Mouse (Mus musculus) adrenal gland, adult 8-10 months (tissue): ENCODE data around the gene Ankrd22. TPM values are rescaled to one million over a fixed set of nuclear protein-coding genes. Genes with fewer than 3 reads are reported as not detected.

Experiments used
- DNase-seq: peaks from one replicate; pipeline ENCODE4 v3.0.0; 2022
- total RNA-seq, 4 experiments: library from RNA; stranded (reverse); gene quantifications; 2 replicates each; pipeline ENCODE4 v1.2.4; 2022

The Ankrd22 gene
- total RNA-seq, 4 experiments from 2014 or later: not detected

- no peak for DNase-seq
Measured at GRCm38 (mm10) chr19:34078130-34078529, 87.7 kb downstream of the Ankrd22 start.

- DNase-seq: no peak
Measured at GRCm38 (mm10) chr19:34074239-34074638, 91.6 kb downstream of the Ankrd22 start.

Other genes with a start within 250 kb of the Ankrd22 start
- gene Lipf, start 204.9 kb downstream of the Ankrd22 start, total RNA-seq: not detected
- gene Lipk, start 157.8 kb downstream of the Ankrd22 start, total RNA-seq: under 1 TPM; 0.15 to 0.40 (median 0.31) TPM
- under 1 TPM in 2 of 4 experiments, not detected in 2; 0.17 to 0.24 TPM for gene Lipn, start 98.7 kb downstream of the Ankrd22 start, total RNA-seq
- gene Lipm, start 65.1 kb downstream of the Ankrd22 start, total RNA-seq: not detected
- gene Stambpl1, start 26.2 kb upstream of the Ankrd22 start, total RNA-seq: 1 to 10 TPM; 6.3 to 8.1 (median 7.1) TPM
- 10 to 100 TPM; 26.3 to 60.4 (median 36.5) TPM for gene Acta2, start 89.5 kb upstream of the Ankrd22 start, total RNA-seq
- gene Fas, start 124.6 kb upstream of the Ankrd22 start, total RNA-seq: 10 to 100 TPM in 1 of 4 experiments, 1 to 10 TPM in 3; 7.9 to 10.1 (median 8.3) TPM